ENCODE assay signal across 12 mouse cellular contexts in the genomic region with DNA sequence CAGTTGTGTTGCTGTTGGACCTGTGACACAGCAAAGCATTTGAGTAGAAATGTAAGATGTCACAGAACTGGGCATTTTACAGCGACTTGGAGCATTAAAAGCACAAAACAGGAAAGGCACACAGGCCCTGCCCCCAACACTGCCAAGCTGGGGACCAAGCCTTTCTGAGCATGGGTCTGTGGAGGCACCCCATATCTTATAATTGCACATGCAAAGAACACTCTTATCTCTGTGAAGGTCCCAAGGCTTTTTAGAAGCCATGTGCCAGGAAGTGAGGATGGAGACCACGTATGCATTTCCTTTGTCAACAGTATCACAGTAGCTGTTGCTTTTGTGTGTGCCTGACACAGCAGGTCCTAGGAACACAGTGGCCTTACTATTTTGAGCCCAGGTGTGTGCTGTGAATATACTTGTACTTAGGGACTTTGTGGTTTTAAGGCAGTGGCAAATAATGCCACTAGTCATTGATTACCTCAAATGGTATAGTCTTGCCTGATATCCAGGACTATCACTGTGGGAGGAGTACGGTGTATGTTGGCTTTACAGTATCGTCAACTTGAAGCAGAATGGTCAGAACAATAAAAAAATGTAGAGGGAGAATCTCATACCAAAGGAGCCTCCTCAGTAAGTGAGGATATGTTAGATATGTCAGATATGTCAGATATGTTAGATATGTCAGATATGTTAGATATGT. TPM values are rescaled to one million over a fixed set of nuclear protein-coding genes. Genes with fewer than 3 reads are reported as not detected.
DNase-seq lines count a peak whose midpoint lies in the region; ATAC-seq and TF ChIP-seq lines count a peak whose summit lies in the region.
"Had no signal": no experiment of that assay in that cellular context is flagged by ENCODE, and none has a peak within 500 bp of the region (broad histone marks: within the 10 kb centered on the region; RNA-seq: fewer than 3 reads in every experiment).

No protein-coding gene starts in this region.

- H3K9me3 ChIP-seq in liver, embryonic 12.5 days (replicated peaks), result no peaks in the 10 kb centered on the region
- no peaks in the 10 kb centered on the region for H3K9me3 ChIP-seq in stomach, embryonic 15.5 days
- H3K9me3 ChIP-seq in kidney, embryonic 15.5 days (replicated peaks), result no peaks in the 10 kb centered on the region

- H3K27me3 ChIP-seq in thymus, adult 2 months (ENCODE audit: control insufficient read depth, insufficient read depth, low read length), result no peaks in the 10 kb centered on the region
- no peaks in the 10 kb centered on the region for H3K27me3 ChIP-seq in liver, embryonic 12.5 days (replicated peaks)
- H3K27me3 ChIP-seq in stomach, embryonic 15.5 days (replicated peaks), result no peaks in the 10 kb centered on the region
- H3K27me3 ChIP-seq in kidney, embryonic 15.5 days, result no peaks in the 10 kb centered on the region

- 57% methylated on average over 4 of the region's 4 CpGs for WGBS in thymus, adult 2 months
- WGBS in liver, embryonic 12.5 days (ENCODE audit: insufficient replicate concordance), result 20% methylated on average over 4 of the region's 4 CpGs
- 65% methylated on average over 4 of the region's 4 CpGs for whole genome bisulfite sequencing in stomach, embryonic 15.5 days
- WGBS in kidney, embryonic 15.5 days, result 83% methylated on average over 4 of the region's 4 CpGs

- H3K4me2 ChIP-seq in liver, embryonic 12.5 days, result peak overlapping the region; percentile 60
- H3K4me2 ChIP-seq in stomach, embryonic 15.5 days, result no peak overlapping the region
- H3K4me2 ChIP-seq in kidney, embryonic 15.5 days, result no peak overlapping the region

- no peak for DNase-seq in thymus, adult 2 months
- DNase-seq in thymus, adult 18-20 months, result no peak
- DNase-seq in c-Kit-positive CD71-positive TER-119-negative erythroid progenitor cells, embryonic 14.5 days (ENCODE audit: low read depth), result peak; percentile 77
- DNase-seq in urinary bladder, postnatal 25 days (ENCODE audit: low spot score), result no peak
- DNase-seq in left cerebral cortex, adult 18-20 months (ENCODE audit: low spot score in 2 of 2), result no peak
- DNase-seq: midbrain, embryonic 14.5 days; right cerebral cortex, adult 18-20 months had no signal

- H3K9ac ChIP-seq in liver, embryonic 12.5 days, result peak overlapping the region; percentile 67
- H3K9ac ChIP-seq in stomach, embryonic 15.5 days, result no peak overlapping the region
- H3K9ac ChIP-seq in kidney, embryonic 15.5 days, result no peak overlapping the region

- TF ChIP-seq POLR2A in thymus, adult 2 months (IDR thresholded peaks at IDR 0.05; ENCODE audit: control insufficient read depth, extremely low read depth, insufficient read depth, low read length, poor library complexity), result no peak

- H3K36me3 ChIP-seq in thymus, adult 2 months (ENCODE audit: control insufficient read depth, insufficient read depth, low read length), result no peaks in the 10 kb centered on the region
- peaks cover 43% of the 10 kb centered on the region for H3K36me3 ChIP-seq in liver, embryonic 12.5 days
- 0 out of 2 replicates have a peak, but pooled peaks cover 5% of the 10 kb centered on the region for H3K36me3 ChIP-seq in stomach, embryonic 15.5 days
- H3K36me3 ChIP-seq in kidney, embryonic 15.5 days, result peaks cover 33% of the 10 kb centered on the region

- peak; percentile 94 for ATAC-seq in liver, embryonic 12.5 days
- peak; percentile 78 for ATAC-seq in stomach, embryonic 15.5 days (ENCODE audit: insufficient read depth, low FRiP score, low read depth)
- no peak for ATAC-seq in kidney, embryonic 15.5 days (replicated peaks; ENCODE audit: low FRiP score)

- peaks cover 17% of the 10 kb centered on the region for H3K4me1 ChIP-seq in thymus, adult 2 months (replicated peaks; ENCODE audit: control insufficient read depth, insufficient read depth, low read length)
- H3K4me1 ChIP-seq in liver, embryonic 12.5 days, result peaks cover 88% of the 10 kb centered on the region
- peaks cover 19% of the 10 kb centered on the region for H3K4me1 ChIP-seq in stomach, embryonic 15.5 days
- peaks cover 18% of the 10 kb centered on the region; the same call in 1 of the 2 replicates for H3K4me1 ChIP-seq in kidney, embryonic 15.5 days

- TF ChIP-seq CTCF in thymus, adult 2 months (IDR thresholded peaks at IDR 0.05; ENCODE audit: borderline replicate concordance, control insufficient read depth, extremely low read depth, insufficient read depth, low read length, poor library complexity), result no peak

- H3K4me3 ChIP-seq in thymus, adult 2 months (ENCODE audit: control insufficient read depth, insufficient read depth, low read length), result no peak overlapping the region
- H3K4me3 ChIP-seq in liver, embryonic 12.5 days, result peak overlapping the region; percentile 14; the same call in 1 of the 2 replicates
- no peak overlapping the region for H3K4me3 ChIP-seq in stomach, embryonic 15.5 days (replicated peaks)
- no peak overlapping the region for H3K4me3 ChIP-seq in kidney, embryonic 15.5 days (replicated peaks)

- peak overlapping the region; percentile 15; the same call in 1 of the 2 replicates for H3K27ac ChIP-seq in thymus, adult 2 months (ENCODE audit: control insufficient read depth, insufficient read depth, low read length)
- peak overlapping the region; percentile 93 for H3K27ac ChIP-seq in liver, embryonic 12.5 days
- no peak overlapping the region for H3K27ac ChIP-seq in stomach, embryonic 15.5 days
- no peak overlapping the region for H3K27ac ChIP-seq in kidney, embryonic 15.5 days

RNA-seq across cellular contexts. Expression of a gene that starts 9.5 kb away (rescaled TPM):
- 163 and 208 TPM in 2 replicates for polyA plus RNA-seq in thymus, adult 2 months (2012; rRNA removed)
- 7.2 and 7.7 TPM in 2 replicates for polyA plus RNA-seq in liver, embryonic 12.5 days (2016; fragmentation: Nextera tagmentation; extraction: Ambion mirVana)
- 11.2 and 12.2 TPM in 2 replicates for polyA plus RNA-seq in stomach, embryonic 15.5 days (2015; fragmentation: Nextera tagmentation; extraction: Ambion mirVana)
- 16.0 and 16.3 TPM in 2 replicates for polyA plus RNA-seq in kidney, embryonic 15.5 days (2015; fragmentation: Nextera tagmentation; extraction: Ambion mirVana)
- total RNA-seq in left cerebral cortex, adult 18-20 months (2021), result 10 to 100 TPM; 71.5 to 71.9 TPM

RNA-seq across cellular contexts. Expression of a gene that starts 32.5 kb away (rescaled TPM):
- polyA plus RNA-seq in thymus, adult 2 months (2012; rRNA removed), result 95.9 and 282 TPM in 2 replicates
- 52.1 and 53.5 TPM in 2 replicates for polyA plus RNA-seq in liver, embryonic 12.5 days (2016; fragmentation: Nextera tagmentation; extraction: Ambion mirVana)
- polyA plus RNA-seq in stomach, embryonic 15.5 days (2015; fragmentation: Nextera tagmentation; extraction: Ambion mirVana), result 125 and 130 TPM in 2 replicates
- 203 and 210 TPM in 2 replicates for polyA plus RNA-seq in kidney, embryonic 15.5 days (2015; fragmentation: Nextera tagmentation; extraction: Ambion mirVana)
- 100 to 1,000 TPM; 142 to 162 TPM for total RNA-seq in left cerebral cortex, adult 18-20 months (2021)

RNA-seq across cellular contexts. Expression of a gene that starts 33.3 kb away (rescaled TPM):
- 0.31 and 0.66 TPM in 2 replicates for polyA plus RNA-seq in thymus, adult 2 months (2012; rRNA removed)
- not detected in 2 replicates for polyA plus RNA-seq in liver, embryonic 12.5 days (2016; fragmentation: Nextera tagmentation; extraction: Ambion mirVana)
- polyA plus RNA-seq in stomach, embryonic 15.5 days (2015; fragmentation: Nextera tagmentation; extraction: Ambion mirVana), result not detected in 2 replicates
- polyA plus RNA-seq in kidney, embryonic 15.5 days (2015; fragmentation: Nextera tagmentation; extraction: Ambion mirVana), result 0.80 TPM in 1 of 2 replicates, not detected in the other
- under 1 TPM; 0.44 to 0.73 TPM for total RNA-seq in left cerebral cortex, adult 18-20 months (2021)
- total RNA-seq: gastrocnemius, adult 8-10 months had no signal
- polyA plus RNA-seq: heart, embryonic 16.5 days; midbrain, embryonic 14.5 days had no signal

RNA-seq across cellular contexts. Expression of a gene that starts 38.5 kb away (rescaled TPM):
- 904 and 1,218 TPM in 2 replicates for polyA plus RNA-seq in thymus, adult 2 months (2012; rRNA removed)
- 96.9 and 99.8 TPM in 2 replicates for polyA plus RNA-seq in liver, embryonic 12.5 days (2016; fragmentation: Nextera tagmentation; extraction: Ambion mirVana)
- 312 and 313 TPM in 2 replicates for polyA plus RNA-seq in stomach, embryonic 15.5 days (2015; fragmentation: Nextera tagmentation; extraction: Ambion mirVana)
- polyA plus RNA-seq in kidney, embryonic 15.5 days (2015; fragmentation: Nextera tagmentation; extraction: Ambion mirVana), result 309 and 310 TPM in 2 replicates
- total RNA-seq in left cerebral cortex, adult 18-20 months (2021), result 10 to 100 TPM; 14.3 to 15.9 TPM

RNA-seq across cellular contexts. Expression of a gene that starts 48.6 kb away (rescaled TPM):
- 96.2 and 125 TPM in 2 replicates for polyA plus RNA-seq in thymus, adult 2 months (2012; rRNA removed)
- 18.3 and 18.5 TPM in 2 replicates for polyA plus RNA-seq in liver, embryonic 12.5 days (2016; fragmentation: Nextera tagmentation; extraction: Ambion mirVana)
- polyA plus RNA-seq in stomach, embryonic 15.5 days (2015; fragmentation: Nextera tagmentation; extraction: Ambion mirVana), result 26.0 and 32.1 TPM in 2 replicates
- polyA plus RNA-seq in kidney, embryonic 15.5 days (2015; fragmentation: Nextera tagmentation; extraction: Ambion mirVana), result 40.2 and 42.0 TPM in 2 replicates
- 1 to 10 TPM in 1 of 2 experiments, under 1 TPM in 1; 1.00 to 1.4 TPM for total RNA-seq in left cerebral cortex, adult 18-20 months (2021)

Comparison
In these comparisons a context has a peak if more than half of its experiments do, and no peak if none do; other contexts are left out.
1. H3K27ac ChIP-seq: peak in thymus, adult 2 months (single experiment) and liver, embryonic 12.5 days (single experiment); none in stomach, embryonic 15.5 days (single experiment) and kidney, embryonic 15.5 days (single experiment).